Mouse (Mus musculus) urinary bladder, postnatal 10 days (tissue): ENCODE data around the gene Il12rb1.

Source experiments
- DNase-seq: peaks from one replicate; pipeline ENCODE4 v3.0.0; 2022; ENCODE audit warnings: low spot score

The Il12rb1 gene

GRCm38 (mm10) chr8:70808239-70808638 lies at the start of gene Il12rb1:
TSS of gene Il12rb1 (plus strand) at chr8:70808449.
- DNase-seq, result no peak

- DNase-seq, result no peak
Observed at GRCm38 (mm10) chr8:70758616-70759561, 49.4 kb upstream of the Il12rb1 start.

GRCm38 (mm10) chr8:70760350-70760749 lies 47.9 kb upstream of the Il12rb1 start:
- no peak for DNase-seq

DNA sequence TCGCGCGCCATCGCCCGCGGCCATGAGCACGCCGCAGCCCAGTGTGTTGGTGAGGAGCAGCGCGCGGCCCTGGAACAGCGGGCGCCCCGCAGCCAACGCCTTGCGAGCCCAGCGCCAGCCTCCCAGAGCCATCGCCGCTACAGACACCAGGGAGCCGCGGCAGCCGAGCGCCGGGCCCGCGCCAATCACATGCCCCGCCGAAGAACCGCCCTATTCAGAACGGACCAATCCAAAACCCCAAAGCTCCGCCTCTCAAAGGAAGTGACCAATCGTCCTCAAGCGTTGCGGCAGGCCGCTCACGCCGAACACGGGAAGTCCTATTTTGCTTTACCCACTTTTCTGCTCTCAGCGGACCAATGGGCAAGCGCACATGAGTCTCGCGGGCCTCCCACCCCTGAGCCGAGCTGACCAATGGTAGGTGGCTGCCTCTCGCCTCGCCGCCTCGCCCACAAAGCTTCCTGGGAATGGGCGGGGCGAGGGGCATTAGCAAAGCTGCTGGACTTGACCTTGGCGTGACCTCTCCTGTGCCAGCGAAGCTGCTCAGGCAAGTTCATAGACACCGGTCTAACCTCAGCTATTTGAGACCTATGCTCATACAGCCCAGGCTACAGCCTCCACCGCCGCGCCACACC lies 47.4 kb upstream of the Il12rb1 start, which contains the start of gene Mpv17l2:
Mpv17l2 (minus strand) TSS at position 172 of the 632 bp plus-strand sequence.
- DNase-seq, result peak; percentile 73

DNA sequence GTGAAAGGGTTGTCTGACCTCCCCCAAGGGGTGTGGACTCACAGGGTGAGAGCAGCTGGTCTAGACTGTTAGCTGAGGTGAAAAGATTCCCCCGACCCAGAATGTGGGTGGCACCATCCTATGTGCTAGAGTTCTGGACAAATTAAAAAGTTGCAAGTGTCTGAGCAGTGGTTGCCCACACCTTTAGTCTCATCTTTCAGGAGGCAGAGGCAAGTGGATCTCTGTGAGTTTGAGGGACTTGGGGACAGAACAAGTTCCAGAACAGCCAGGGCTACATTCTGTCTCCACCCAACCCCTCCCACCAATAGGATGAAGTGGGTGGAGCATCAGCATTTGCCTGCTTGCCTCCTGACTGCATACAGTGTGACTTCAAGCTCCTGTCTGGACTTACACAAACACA lies 46.1 kb upstream of the Il12rb1 start:
- no peak for DNase-seq

GRCm38 (mm10) chr8:70763354-70763753 lies 44.9 kb upstream of the Il12rb1 start:
- no peak for DNase-seq

DNA sequence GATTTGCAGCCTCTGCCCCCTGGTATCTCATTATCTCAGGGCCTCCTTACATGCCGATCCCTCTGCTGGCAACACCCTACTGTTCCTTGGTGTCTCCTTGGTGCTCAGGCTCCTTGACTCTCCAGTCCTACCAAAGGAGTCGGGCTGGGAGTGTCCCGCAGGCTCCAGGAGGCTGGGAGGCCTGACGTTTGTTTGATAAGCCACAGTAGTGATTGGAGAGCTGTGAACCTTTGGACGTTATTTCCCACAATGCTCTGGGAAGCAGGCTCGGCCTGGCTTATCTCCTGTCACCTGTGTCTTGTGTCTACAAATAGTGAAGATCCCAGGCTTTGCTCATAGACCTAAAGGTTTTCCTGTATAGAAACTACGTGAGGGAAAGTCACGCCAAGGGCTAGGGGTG lies 44.2 kb upstream of the Il12rb1 start:
- DNase-seq, result no peak

- no peak for DNase-seq
Observed at GRCm38 (mm10) chr8:70764676-70765075, 43.6 kb upstream of the Il12rb1 start.

GRCm38 (mm10) chr8:70765329-70765728 lies 42.9 kb upstream of the Il12rb1 start:
- no peak for DNase-seq

GRCm38 (mm10) chr8:70765838-70766570 lies 42.2 kb upstream of the Il12rb1 start:
- no peak for DNase-seq

- DNase-seq, result no peak
Observed at GRCm38 (mm10) chr8:70766571-70767440, 41.4 kb upstream of the Il12rb1 start.

DNA sequence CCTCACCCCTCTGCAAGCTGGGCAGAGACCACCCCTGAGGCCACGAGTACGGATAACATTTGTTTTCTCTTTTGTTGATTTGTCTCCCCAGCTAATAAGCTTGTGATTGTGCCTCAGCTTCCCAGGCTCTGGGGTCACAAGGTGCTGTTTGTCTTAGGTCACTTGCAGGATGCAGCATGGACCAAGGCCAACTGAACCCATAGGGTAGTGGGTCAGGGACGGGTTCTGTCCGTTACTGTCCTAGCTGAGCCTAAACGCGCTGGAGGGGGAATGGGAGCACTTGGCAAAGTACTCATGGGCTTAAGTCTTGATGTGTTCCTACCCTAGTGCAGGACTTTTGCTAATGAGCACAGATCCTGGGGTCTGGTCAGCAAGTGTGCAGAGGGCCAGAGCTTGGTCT lies 40.7 kb upstream of the Il12rb1 start:
- no peak for DNase-seq

GRCm38 (mm10) chr8:70768231-70768776 lies 39.9 kb upstream of the Il12rb1 start:
- DNase-seq, result no peak

DNA sequence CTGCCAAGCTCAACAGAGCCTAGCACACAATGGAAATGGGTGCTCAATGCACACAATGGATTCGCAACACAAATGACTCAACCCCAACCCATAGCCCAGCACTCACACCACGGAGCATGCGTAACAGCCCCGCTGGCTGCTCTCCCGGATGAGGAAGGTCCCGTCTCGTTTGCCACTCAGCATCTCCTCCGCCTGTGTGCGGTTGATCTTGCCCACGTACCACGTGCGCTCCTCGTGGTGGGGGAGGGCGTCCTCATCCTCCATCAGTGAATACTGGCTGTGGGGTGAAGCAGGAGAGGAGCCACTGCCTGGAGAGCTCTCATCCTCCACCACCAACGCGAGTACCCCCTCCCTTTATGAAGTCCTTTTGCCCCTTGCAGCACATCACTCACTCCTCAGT lies 39.3 kb upstream of the Il12rb1 start:
- DNase-seq, result no peak

DNA sequence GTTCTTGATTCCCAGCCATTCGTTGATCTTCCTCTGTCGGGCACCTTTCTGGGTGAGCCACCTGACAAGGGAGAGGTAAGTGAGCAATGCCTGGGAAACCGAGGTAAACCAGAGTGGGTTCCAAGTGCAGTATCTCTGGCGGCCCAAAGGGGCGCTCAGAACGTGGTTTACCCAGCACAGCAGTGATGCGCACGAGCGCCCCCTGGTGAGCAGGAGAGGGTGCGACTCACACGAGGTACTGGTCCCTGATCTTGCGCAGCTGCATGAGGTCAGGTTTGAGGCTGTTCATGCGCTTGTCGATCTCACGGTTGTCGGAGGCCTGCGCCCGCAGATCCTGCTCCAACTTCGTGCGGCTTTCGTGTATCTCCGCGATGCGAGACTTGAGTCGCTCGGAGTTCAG lies 38.9 kb upstream of the Il12rb1 start:
- DNase-seq, result peak; percentile 87

DNA sequence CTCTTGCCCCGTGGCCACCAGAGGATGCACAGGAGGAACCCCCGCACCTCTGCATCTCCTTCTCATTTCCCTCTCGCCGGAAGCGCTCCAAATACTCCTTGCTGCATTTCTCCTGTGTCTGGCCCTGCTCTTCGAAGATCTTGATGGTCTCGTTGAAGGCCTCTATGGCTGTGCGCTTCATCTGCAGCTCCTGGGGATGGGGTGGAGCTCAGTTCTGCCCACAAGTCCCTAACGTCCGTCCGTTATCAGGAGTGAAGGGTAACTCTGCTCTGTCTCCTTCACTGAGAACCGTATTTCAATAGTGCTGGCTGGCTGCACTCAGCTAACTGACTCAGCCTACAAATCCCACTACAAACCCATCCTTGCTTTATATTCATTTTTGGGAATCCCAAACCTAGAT lies 38.4 kb upstream of the Il12rb1 start:
- no peak for DNase-seq

- DNase-seq, result no peak
Observed at GRCm38 (mm10) chr8:70770748-70771147, 37.5 kb upstream of the Il12rb1 start.

GRCm38 (mm10) chr8:70771217-70771616 lies 37.0 kb upstream of the Il12rb1 start:
- DNase-seq, result no peak

DNA sequence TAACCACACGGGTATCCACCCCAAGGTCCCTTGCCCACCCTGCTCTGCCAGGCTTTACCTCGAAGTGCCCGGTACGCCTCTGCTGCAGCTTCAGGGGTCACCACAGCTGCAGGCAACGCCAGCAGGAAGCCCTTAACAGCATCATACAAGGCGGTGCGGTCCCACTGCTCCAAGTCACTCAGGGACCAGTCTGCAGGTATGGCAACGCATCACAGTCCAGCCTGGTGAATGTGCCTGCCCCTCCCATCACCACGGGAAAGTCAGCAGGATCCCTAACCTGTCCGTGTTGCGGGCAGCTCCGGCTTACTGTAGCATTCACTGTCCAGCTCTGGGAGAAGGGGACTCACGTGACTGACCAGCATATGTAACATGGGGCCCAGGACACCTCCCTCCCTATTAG lies 36.2 kb upstream of the Il12rb1 start:
- DNase-seq, result no peak

DNA sequence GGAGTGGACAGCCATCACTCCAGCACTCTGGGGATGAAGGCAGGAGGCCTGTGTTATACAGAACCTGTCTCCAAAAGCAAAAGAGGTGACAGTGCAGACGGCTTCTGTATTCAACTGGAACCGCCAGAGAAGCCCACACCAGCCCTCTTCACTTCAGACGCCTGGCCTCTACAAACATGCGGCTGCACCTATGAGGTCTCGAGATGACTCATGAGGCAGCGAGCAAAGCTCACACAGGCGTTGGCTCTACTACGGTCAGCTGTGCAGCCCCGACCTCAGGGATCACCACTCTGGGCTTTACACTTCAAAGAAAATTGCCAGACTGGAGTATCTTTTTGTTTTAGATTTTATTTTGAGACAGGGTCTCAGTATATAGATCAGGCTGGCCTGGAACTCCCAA lies 35.4 kb upstream of the Il12rb1 start:
- DNase-seq, result no peak

GRCm38 (mm10) chr8:70773410-70773809 lies 34.8 kb upstream of the Il12rb1 start:
- DNase-seq, result no peak
